Mouse (Mus musculus) lung, embryonic 16.5 days (tissue): Measurements from ENCODE around the gene Slc4a4. TPM values are rescaled to one million over a fixed set of nuclear protein-coding genes. Genes with fewer than 3 reads are reported as not detected.

Source experiments
- ATAC-seq: fragments of 200-750 bp; cut with Nextera tagmentation; 2 replicates; pipeline ENCODE4 v1.8.0; 2017; ENCODE audit warnings: low read depth, mild to moderate bottlenecking, moderate library complexity
- H3K27ac ChIP-seq: fragments of 300-500 bp; sonication (generic); 2 replicates; pipeline ENCODE4 v1.5.1; 2014; ENCODE audit warnings: mild to moderate bottlenecking, control low read depth, low read length
- H3K27me3 ChIP-seq: fragments of 300-500 bp; sonication (generic); 2 replicates; pipeline ENCODE4 v1.6.1; 2014; ENCODE audit warnings: low read depth, low read length, mixed read lengths; ENCODE audit not compliant: control insufficient read depth, insufficient read depth
- H3K36me3 ChIP-seq: fragments of 300-500 bp; sonication (generic); 2 replicates; pipeline ENCODE4 v1.6.1; 2014; ENCODE audit warnings: low read length; ENCODE audit not compliant: control insufficient read depth, insufficient read depth
- H3K4me1 ChIP-seq: fragments of 300-500 bp; sonication (generic); replicated peaks from 2 replicates; pipeline ENCODE4 v1.6.1; 2014; ENCODE audit warnings: low read length, mixed read lengths; ENCODE audit not compliant: control insufficient read depth, insufficient read depth
- H3K4me2 ChIP-seq: fragments of 300-500 bp; sonication (generic); 2 replicates; pipeline ENCODE4 v1.6.1; 2014; ENCODE audit warnings: low read depth, low read length, control low read depth
- H3K4me3 ChIP-seq: fragments of 300-500 bp; sonication (generic); 2 replicates; pipeline ENCODE4 v1.5.1; 2014; ENCODE audit warnings: mild to moderate bottlenecking, low read length, control low read depth
- H3K9ac ChIP-seq: fragments of 300-500 bp; sonication (generic); 2 replicates; pipeline ENCODE4 v1.6.1; 2014; ENCODE audit warnings: low read length, control low read depth
- H3K9me3 ChIP-seq: fragments of 300-500 bp; sonication (generic); 2 replicates; pipeline ENCODE4 v1.6.1; 2016; ENCODE audit warnings: low read length; ENCODE audit not compliant: control insufficient read depth
- WGBS: fragments of 180-500 bp; shearing (Covaris S2); extraction: QIAGEN DNeasy Blood & Tissue Kit; methylation state at CpG from one replicate; pipeline ENCODE4 v1.1.7; 2014; 5-methylcytosine and 5-hydroxymethylcytosine counted together
- polyA plus RNA-seq: library from polyadenylated mRNA; unstranded; fragments of >200 nt; fragmentation: Nextera tagmentation; extraction: Ambion mirVana; gene quantifications from 2 replicates; pipeline ENCODE4 v1.2.1, GENCODE M21; 2015

Gene Slc4a4
- polyA plus RNA-seq, 1 experiment from 2014 or later = 2.8 TPM

GRCm38 (mm10) chr5:89147282-89147790 is 260.7 kb downstream of the Slc4a4 start:
- H3K27ac ChIP-seq = no peak overlapping the region
- H3K36me3 ChIP-seq = no peaks in the 10 kb centered on the region
- no peaks in the 10 kb centered on the region for H3K9me3 ChIP-seq
- 36% methylated on average over 13 of the region's 13 CpGs for WGBS
- H3K4me2 ChIP-seq = no peak overlapping the region
- H3K9ac ChIP-seq = no peak overlapping the region
- no peaks in the 10 kb centered on the region for H3K27me3 ChIP-seq
- peaks cover 16% of the 10 kb centered on the region for H3K4me1 ChIP-seq
- no peak overlapping the region for H3K4me3 ChIP-seq
- ATAC-seq = no peak

GRCm38 (mm10) chr5:89149436-89150040 is 262.9 kb downstream of the Slc4a4 start:
- peak overlapping the region; percentile 90 for H3K27ac ChIP-seq

DNA sequence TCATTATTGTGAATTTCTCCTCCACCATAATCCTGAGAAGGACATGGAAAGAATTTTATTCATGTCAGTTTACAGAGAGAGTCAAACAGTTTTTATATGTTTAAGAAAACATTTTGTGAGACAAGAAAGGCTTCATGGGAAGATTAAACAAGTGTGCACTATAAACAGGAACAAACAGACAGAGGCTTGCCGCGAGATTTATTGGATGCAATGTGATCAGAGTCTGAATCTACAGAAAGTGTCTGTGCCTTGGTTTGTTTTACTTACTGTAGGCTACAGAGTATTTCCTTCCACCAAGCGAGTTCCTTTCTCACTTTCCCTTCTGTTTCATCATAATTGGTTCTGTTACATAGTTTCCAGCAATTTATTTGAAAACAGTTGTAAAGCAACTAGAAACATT is 264.5 kb downstream of the Slc4a4 start:
- Histone ChIP-seq H3K9ac (no peak overlapping the region), H3K4me1 (peaks cover 14% of the 10 kb centered on the region), H3K9me3 (no peaks in the 10 kb centered on the region), H3K36me3 (no peaks in the 10 kb centered on the region), H3K4me2 (no peak overlapping the region), H3K27ac (peak overlapping the region; percentile 88), H3K27me3 (no peaks in the 10 kb centered on the region), H3K4me3 (no peak overlapping the region)
- WGBS = 40% methylated on average over 3 of the region's 3 CpGs
- peak; percentile 92 for ATAC-seq

More at GRCm38 (mm10) chr5:89149436-89150040, 262.9 kb downstream of the Slc4a4 start:
- Histone ChIP-seq H3K4me3 (no peak overlapping the region), H3K4me2 (no peak overlapping the region), H3K36me3 (no peaks in the 10 kb centered on the region), H3K4me1 (peaks cover 14% of the 10 kb centered on the region), H3K9me3 (no peaks in the 10 kb centered on the region), H3K9ac (no peak overlapping the region), H3K27me3 (no peaks in the 10 kb centered on the region)
- 18% methylated on average over 2 of the region's 2 CpGs for WGBS
- peak; percentile 39 for ATAC-seq

GRCm38 (mm10) chr5:89171025-89171718 is 284.6 kb downstream of the Slc4a4 start:
- no peak overlapping the region for H3K4me3 ChIP-seq
- H3K4me2 ChIP-seq = no peak overlapping the region
- H3K9ac ChIP-seq = no peak overlapping the region
- no peaks in the 10 kb centered on the region for H3K4me1 ChIP-seq
- WGBS = 88% methylated on average over 2 of the region's 2 CpGs
- ATAC-seq = no peak
- H3K36me3 ChIP-seq = no peaks in the 10 kb centered on the region
- H3K27ac ChIP-seq = no peak overlapping the region
- no peaks in the 10 kb centered on the region for H3K27me3 ChIP-seq
- no peaks in the 10 kb centered on the region for H3K9me3 ChIP-seq

- H3K27ac ChIP-seq = no peak overlapping the region
- no peak overlapping the region for H3K4me3 ChIP-seq
- H3K9me3 ChIP-seq = no peaks in the 10 kb centered on the region
- no peaks in the 10 kb centered on the region for H3K27me3 ChIP-seq
- no peak overlapping the region for H3K4me2 ChIP-seq
- ATAC-seq = no peak
- 65% methylated on average over 3 of the region's 3 CpGs for WGBS
- no peaks in the 10 kb centered on the region for H3K36me3 ChIP-seq
- H3K9ac ChIP-seq = no peak overlapping the region
- no peaks in the 10 kb centered on the region for H3K4me1 ChIP-seq
Observed at GRCm38 (mm10) chr5:89190063-89190462, 303.4 kb downstream of the Slc4a4 start.

DNA sequence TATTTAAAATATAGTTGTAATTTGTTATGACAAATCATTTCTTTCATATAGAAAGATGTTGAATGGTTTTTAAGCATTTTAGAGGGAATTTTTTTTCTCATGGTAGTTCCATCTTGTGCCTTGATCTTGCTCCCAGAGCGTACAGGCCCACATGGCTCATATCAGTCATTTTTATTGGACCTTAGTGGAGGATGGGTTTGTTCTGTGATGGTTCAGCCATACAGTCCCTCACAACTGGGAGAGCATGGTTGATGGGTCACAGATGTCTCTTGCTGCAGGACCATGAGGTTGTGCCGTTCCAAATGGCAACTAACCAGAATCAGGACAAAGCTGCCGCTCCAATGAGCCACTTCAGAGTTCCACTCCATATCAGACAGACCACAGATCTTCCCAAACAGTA is 308.0 kb downstream of the Slc4a4 start:
- H3K27me3 ChIP-seq = no peaks in the 10 kb centered on the region
- ATAC-seq = no peak
- no peaks in the 10 kb centered on the region for H3K36me3 ChIP-seq
- WGBS = 84% methylated on average over 3 of the region's 3 CpGs
- H3K9me3 ChIP-seq = no peaks in the 10 kb centered on the region
- no peak overlapping the region for H3K9ac ChIP-seq
- H3K27ac ChIP-seq = no peak overlapping the region
- no peak overlapping the region for H3K4me2 ChIP-seq
- no peaks in the 10 kb centered on the region for H3K4me1 ChIP-seq
- H3K4me3 ChIP-seq = no peak overlapping the region

GRCm38 (mm10) chr5:89198501-89198900 is 311.9 kb downstream of the Slc4a4 start:
- Histone ChIP-seq H3K36me3 (no peaks in the 10 kb centered on the region), H3K4me1 (no peaks in the 10 kb centered on the region), H3K27me3 (no peaks in the 10 kb centered on the region), H3K4me2 (no peak overlapping the region), H3K9ac (no peak overlapping the region), H3K27ac (no peak overlapping the region), H3K4me3 (no peak overlapping the region), H3K9me3 (no peaks in the 10 kb centered on the region)
- WGBS = 62% methylated on average over 2 of the region's 2 CpGs
- no peak for ATAC-seq

- H3K27ac ChIP-seq = no peak overlapping the region
- WGBS = 79% methylated on average over 7 of the region's 7 CpGs
- no peaks in the 10 kb centered on the region for H3K9me3 ChIP-seq
- no peaks in the 10 kb centered on the region for H3K27me3 ChIP-seq
- H3K4me3 ChIP-seq = no peak overlapping the region
- no peaks in the 10 kb centered on the region for H3K4me1 ChIP-seq
- no peaks in the 10 kb centered on the region for H3K36me3 ChIP-seq
- no peak overlapping the region for H3K4me2 ChIP-seq
- no peak overlapping the region for H3K9ac ChIP-seq
- ATAC-seq = no peak
Observed at GRCm38 (mm10) chr5:89209973-89210703, 323.5 kb downstream of the Slc4a4 start.

DNA sequence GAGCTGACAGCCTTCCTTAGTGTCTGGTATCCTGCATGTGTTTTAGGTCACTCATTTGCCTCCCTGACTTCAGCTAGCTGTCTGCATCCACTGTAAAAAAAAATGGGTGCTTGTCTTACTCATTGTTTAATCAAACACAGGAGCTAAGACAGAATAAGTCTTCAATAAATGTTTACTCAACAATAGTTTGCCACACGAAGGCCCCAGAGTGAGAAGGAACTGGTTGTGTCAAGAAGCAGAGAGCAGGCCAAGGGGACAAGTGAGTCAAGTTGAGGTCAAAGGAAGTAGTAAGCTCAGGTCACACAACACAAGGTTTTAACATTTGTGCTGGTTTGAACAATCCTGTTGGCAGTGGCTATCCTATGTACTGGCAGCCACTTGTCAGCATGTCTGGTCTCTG is 324.4 kb downstream of the Slc4a4 start:
- H3K9me3 ChIP-seq = no peaks in the 10 kb centered on the region
- no peak for ATAC-seq
- H3K36me3 ChIP-seq = 0 out of 2 replicates have a peak, but pooled peaks cover 4% of the 10 kb centered on the region
- 9% methylated on average over 1 of the region's 1 CpGs for WGBS
- no peak overlapping the region for H3K27ac ChIP-seq
- H3K9ac ChIP-seq = no peak overlapping the region
- H3K27me3 ChIP-seq = no peaks in the 10 kb centered on the region
- no peaks in the 10 kb centered on the region for H3K4me1 ChIP-seq
- H3K4me2 ChIP-seq = no peak overlapping the region
- H3K4me3 ChIP-seq = no peak overlapping the region
